Mouse (Mus musculus): Measurements from ENCODE around the gene Pcgf6. TPM values are rescaled to one million over a fixed set of nuclear protein-coding genes. Genes with fewer than 3 reads are reported as not detected.
"Not testable (repeated sequence)": the region's sequence is repeated elsewhere in the genome, so short reads cannot be mapped to it uniquely, and the experiment has no call there.

Pcgf6 gene
- polyA plus RNA-seq, 1 experiment, result not detected

GRCm38 (mm10) chr19:46996095-46996494 lies 54.6 kb downstream of the Pcgf6 start:
- WGBS, result 85% methylated on average over 9 of the region's 9 CpGs
- H3K4me1 ChIP-seq (ENCODE audit: control insufficient read depth, insufficient read depth, low read length), result no peaks in the 10 kb centered on the region
- H3K27ac ChIP-seq (ENCODE audit: insufficient read depth, low read depth, low read length), result no peak overlapping the region
- no peak overlapping the region for H3K4me3 ChIP-seq (ENCODE audit: insufficient read depth, low read depth, low read length)
- TF ChIP-seq POLR2A (IDR thresholded peaks at IDR 0.05; ENCODE audit: insufficient read depth, low read depth, low read length) (no peak), CTCF (IDR thresholded peaks at IDR 0.05; ENCODE audit: insufficient read depth, low read depth, low read length) (no peak)

- 76% methylated on average over 4 of the region's 4 CpGs for WGBS
- H3K27ac ChIP-seq (ENCODE audit: insufficient read depth, low read depth, low read length); H3K4me3 ChIP-seq (ENCODE audit: insufficient read depth, low read depth, low read length): not testable (repeated sequence)
- H3K4me1 ChIP-seq (ENCODE audit: control insufficient read depth, insufficient read depth, low read length), result peaks cover 17% of the 10 kb centered on the region
Measured at GRCm38 (mm10) chr19:46992329-46992728, 58.4 kb downstream of the Pcgf6 start.

- WGBS, result 6% methylated on average over 5 of the region's 5 CpGs
- no peak for TF ChIP-seq POLR2A (IDR thresholded peaks at IDR 0.05; ENCODE audit: insufficient read depth, low read depth, low read length)
- peak; percentile 44; the same call in 1 of the 2 replicates for TF ChIP-seq CTCF (IDR thresholded peaks at IDR 0.05; ENCODE audit: insufficient read depth, low read depth, low read length)
- Histone ChIP-seq H3K27ac (ENCODE audit: insufficient read depth, low read depth, low read length) (no peak overlapping the region), H3K4me1 (ENCODE audit: control insufficient read depth, insufficient read depth, low read length) (peaks cover 19% of the 10 kb centered on the region), H3K4me3 (ENCODE audit: insufficient read depth, low read depth, low read length) (no peak overlapping the region)
Measured at GRCm38 (mm10) chr19:46991145-46991544, 59.6 kb downstream of the Pcgf6 start.

GRCm38 (mm10) chr19:46990625-46991024 lies 60.1 kb downstream of the Pcgf6 start:
- WGBS, result 83% methylated on average over 8 of the region's 8 CpGs

GRCm38 (mm10) chr19:46990153-46990518 lies 60.6 kb downstream of the Pcgf6 start:
- Histone ChIP-seq H3K4me3 (ENCODE audit: insufficient read depth, low read depth, low read length) (no peak overlapping the region), H3K4me1 (ENCODE audit: control insufficient read depth, insufficient read depth, low read length) (peaks cover 19% of the 10 kb centered on the region), H3K27ac (ENCODE audit: insufficient read depth, low read depth, low read length) (no peak overlapping the region)
- 92% methylated on average over 3 of the region's 3 CpGs for WGBS
- TF ChIP-seq CTCF (IDR thresholded peaks at IDR 0.05; ENCODE audit: insufficient read depth, low read depth, low read length) (no peak), POLR2A (IDR thresholded peaks at IDR 0.05; ENCODE audit: insufficient read depth, low read depth, low read length) (no peak)

More at GRCm38 (mm10) chr19:46990625-46991024, 60.1 kb downstream of the Pcgf6 start:
- peaks cover 19% of the 10 kb centered on the region for H3K4me1 ChIP-seq (ENCODE audit: control insufficient read depth, insufficient read depth, low read length)
- H3K4me3 ChIP-seq (ENCODE audit: insufficient read depth, low read depth, low read length); H3K27ac ChIP-seq (ENCODE audit: insufficient read depth, low read depth, low read length): not testable (repeated sequence)

- peaks cover 19% of the 10 kb centered on the region for H3K4me1 ChIP-seq (ENCODE audit: control insufficient read depth, insufficient read depth, low read length)
- no peak overlapping the region for H3K4me3 ChIP-seq (ENCODE audit: insufficient read depth, low read depth, low read length)
- 84% methylated on average over 20 of the region's 20 CpGs for WGBS
- H3K27ac ChIP-seq (ENCODE audit: insufficient read depth, low read depth, low read length), result no peak overlapping the region
- TF ChIP-seq POLR2A (IDR thresholded peaks at IDR 0.05; ENCODE audit: insufficient read depth, low read depth, low read length) (no peak), CTCF (IDR thresholded peaks at IDR 0.05; ENCODE audit: insufficient read depth, low read depth, low read length) (no peak)
Measured at GRCm38 (mm10) chr19:46989479-46990152, 61.1 kb downstream of the Pcgf6 start.

- peaks cover 21% of the 10 kb centered on the region for H3K4me1 ChIP-seq (ENCODE audit: control insufficient read depth, insufficient read depth, low read length)
- H3K4me3 ChIP-seq (ENCODE audit: insufficient read depth, low read depth, low read length), result no peak overlapping the region
- 56% methylated on average over 16 of the region's 16 CpGs for WGBS
- no peak for TF ChIP-seq CTCF (IDR thresholded peaks at IDR 0.05; ENCODE audit: insufficient read depth, low read depth, low read length)
- TF ChIP-seq POLR2A (IDR thresholded peaks at IDR 0.05; ENCODE audit: insufficient read depth, low read depth, low read length), result no peak
- no peak overlapping the region for H3K27ac ChIP-seq (ENCODE audit: insufficient read depth, low read depth, low read length)
Measured at GRCm38 (mm10) chr19:46988231-46989087, 62.2 kb downstream of the Pcgf6 start.

- no peak overlapping the region for H3K4me3 ChIP-seq (ENCODE audit: insufficient read depth, low read depth, low read length)
- H3K4me1 ChIP-seq (ENCODE audit: control insufficient read depth, insufficient read depth, low read length), result peaks cover 21% of the 10 kb centered on the region
- no peak for TF ChIP-seq CTCF (IDR thresholded peaks at IDR 0.05; ENCODE audit: insufficient read depth, low read depth, low read length)
- TF ChIP-seq POLR2A (IDR thresholded peaks at IDR 0.05; ENCODE audit: insufficient read depth, low read depth, low read length), result no peak
- WGBS, result 82% methylated on average over 6 of the region's 6 CpGs
- no peak overlapping the region for H3K27ac ChIP-seq (ENCODE audit: insufficient read depth, low read depth, low read length)
Measured at GRCm38 (mm10) chr19:46987646-46988045, 63.1 kb downstream of the Pcgf6 start.
